Mouse (Mus musculus): ENCODE measurements around the gene Alcam.

- TF ChIP-seq CTCF (IDR thresholded peaks at IDR 0.05; ENCODE audit: low read depth, low read length) = no peak
- TF ChIP-seq POLR2A (IDR thresholded peaks at IDR 0.05; ENCODE audit: extremely low read depth, insufficient read depth, low read length) = no peak
Measured at GRCm38 (mm10) chr16:52334084-52334483, 119.8 kb downstream of the Alcam start.

Measured in liver, adult 2 months (tissue).